Mouse (Mus musculus) adrenal gland, postnatal 36 days (tissue): ENCODE results near the gene Nhlrc2. TPM values are rescaled to one million over a fixed set of nuclear protein-coding genes. Genes with fewer than 3 reads are reported as not detected.
A peak's percentile ranks its signal among the peaks of the same experiment; 100 is the strongest.

ENCODE experiments used
- DNase-seq, 2 experiments: peaks; one replicate each; pipeline ENCODE4 v3.0.0; 2021; ENCODE audit warnings: mixed read lengths in 1 of 2
- total RNA-seq, 2 experiments: library from RNA; stranded (reverse); gene quantifications; 2 replicates each; pipeline ENCODE4 v1.2.3; 2021

Gene Nhlrc2
- total RNA-seq, 2 experiments from 2014 or later, result 18.5 to 19.2 TPM

DNA sequence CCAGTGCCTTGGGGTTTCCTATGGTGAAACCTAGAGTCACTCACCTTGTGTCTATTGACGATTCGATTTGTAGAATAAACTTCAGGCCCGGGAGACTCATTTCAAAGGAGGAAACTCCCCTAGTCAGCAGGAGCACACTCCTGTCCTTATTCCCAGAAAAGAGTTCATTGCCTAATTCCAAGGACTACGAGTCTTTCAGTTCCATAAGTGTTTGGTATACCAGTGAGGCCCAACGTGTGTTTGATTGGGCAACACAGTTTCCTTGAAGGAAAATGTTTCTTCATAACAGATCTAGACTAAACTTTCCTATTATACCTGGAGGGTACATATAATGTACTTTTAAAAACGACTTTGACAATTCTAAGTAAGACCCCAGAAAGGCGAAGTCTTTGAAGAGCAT lies 73.8 kb downstream of the Nhlrc2 start:
- no peak for DNase-seq

DNA sequence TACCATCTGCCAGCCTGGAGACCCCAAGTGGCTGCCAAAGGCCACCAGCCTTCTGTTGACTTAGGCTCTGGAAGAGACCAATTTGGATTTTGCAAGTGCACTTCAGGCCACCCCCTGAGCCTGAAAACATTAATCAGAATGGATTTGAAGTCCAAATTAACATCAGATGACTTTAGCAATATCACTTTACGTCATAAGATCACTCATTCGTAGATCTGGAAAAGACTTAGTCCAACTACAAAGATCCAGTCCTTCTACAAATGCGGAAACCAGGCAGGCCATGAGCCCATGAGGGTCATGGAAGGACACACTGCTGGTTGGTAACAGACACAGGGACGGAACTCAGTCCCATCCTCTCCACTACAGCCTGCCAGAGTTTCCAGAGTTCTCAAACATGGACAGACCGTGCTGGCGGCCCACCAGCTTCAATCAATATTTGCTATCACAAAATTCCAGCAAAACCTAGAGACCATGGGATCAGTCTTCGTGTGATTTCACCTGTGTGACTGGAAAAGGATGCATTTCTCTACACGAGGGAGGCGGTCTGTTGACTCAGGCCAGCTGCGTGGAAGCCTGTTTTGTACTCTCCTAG lies 79.9 kb downstream of the Nhlrc2 start:
- no peak for DNase-seq

DNA sequence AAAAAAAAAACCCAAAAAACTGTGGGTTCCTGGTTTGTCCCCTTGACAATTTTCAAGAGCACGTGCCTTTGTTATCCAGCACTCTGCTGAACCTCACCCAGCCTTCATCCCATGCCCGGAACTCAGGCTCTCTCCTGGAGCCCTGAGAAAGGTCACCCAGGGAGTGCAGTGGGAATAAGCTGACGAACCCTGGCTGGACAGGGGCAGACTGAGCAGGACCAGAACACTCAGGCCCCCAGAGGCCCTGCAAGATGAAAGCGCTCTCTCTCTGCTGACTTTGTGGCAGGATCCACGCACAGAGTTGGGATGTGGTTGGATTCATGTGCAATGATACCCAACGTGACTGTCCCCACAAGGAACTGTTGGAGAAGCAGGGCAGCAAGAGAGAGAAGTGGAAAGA lies 81.6 kb downstream of the Nhlrc2 start:
- DNase-seq, result no peak

DNA sequence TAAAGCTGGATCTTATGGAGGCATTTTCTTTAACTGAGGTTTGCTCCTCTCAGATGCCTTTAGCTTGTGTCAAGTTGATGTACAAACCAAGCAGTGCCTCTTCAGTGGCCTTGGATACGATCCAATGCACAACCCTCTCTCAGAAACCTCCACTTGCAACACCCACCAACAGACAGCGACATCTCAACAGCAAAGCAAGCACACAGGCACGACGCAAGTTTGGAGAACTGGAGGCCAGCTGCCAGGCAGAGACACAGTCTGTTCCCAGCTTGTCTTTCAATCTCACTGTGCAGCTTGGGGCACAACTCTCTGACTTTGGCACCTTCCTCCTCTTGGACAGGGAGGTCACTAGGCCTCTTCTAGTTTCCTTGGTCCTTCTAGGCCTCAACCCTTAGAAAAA lies 83.0 kb downstream of the Nhlrc2 start:
- peak; percentile 15 to 35 for DNase-seq

DNA sequence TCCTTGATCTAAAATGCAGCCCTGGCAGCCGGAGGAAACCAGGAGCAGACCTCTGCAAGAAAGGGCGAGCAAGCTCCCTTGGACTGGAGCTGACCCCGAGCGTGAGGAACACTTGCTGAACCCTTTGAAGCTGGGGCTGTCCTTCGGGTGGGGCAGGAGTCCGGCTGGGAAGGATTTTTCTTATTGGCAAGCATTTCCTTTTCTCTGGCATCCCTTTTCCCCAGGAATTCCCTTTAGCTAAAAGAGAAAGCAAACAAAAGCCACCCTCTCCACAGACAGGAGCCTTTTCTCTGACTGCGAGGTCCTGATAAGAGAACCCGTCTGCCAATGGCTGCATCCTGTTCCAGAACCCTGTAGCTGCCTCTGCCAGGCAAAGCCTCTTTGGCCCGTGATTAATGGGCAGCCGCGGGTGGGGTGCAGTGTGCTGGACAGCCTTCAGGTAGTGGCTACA lies 83.4 kb downstream of the Nhlrc2 start:
- peak; percentile 49 to 66 for DNase-seq

DNA sequence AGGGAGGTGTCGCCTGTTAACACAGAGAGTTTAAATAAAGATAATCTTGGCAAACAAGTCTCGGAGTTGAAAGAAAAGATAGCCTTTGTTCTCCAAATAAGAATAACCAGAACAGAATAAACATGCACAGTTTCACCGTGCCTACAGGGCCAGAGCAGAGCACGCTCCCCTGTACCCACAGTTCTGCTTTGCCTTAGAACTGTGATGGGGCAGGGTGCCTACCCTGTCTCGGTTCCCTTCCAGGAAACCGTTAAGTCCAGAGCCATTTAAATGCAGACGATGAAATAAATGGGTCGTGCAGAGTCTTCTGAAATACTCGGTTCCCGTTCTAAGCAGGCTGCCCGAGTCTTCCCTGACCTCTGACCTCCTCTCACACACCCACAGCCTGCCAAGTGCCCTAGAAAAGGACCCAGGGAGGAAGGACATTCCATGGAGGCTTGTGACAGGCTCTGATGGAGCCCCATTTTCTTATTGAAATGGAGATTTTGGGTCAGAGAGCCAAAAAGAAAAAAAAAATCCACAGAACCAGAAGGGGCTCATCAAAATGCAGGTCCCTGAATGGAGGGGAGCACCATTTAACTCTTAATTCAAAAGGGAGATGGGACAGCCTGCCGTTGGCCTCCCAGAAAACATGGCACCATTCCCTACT lies 89.1 kb downstream of the Nhlrc2 start:
- DNase-seq, result no peak

DNA sequence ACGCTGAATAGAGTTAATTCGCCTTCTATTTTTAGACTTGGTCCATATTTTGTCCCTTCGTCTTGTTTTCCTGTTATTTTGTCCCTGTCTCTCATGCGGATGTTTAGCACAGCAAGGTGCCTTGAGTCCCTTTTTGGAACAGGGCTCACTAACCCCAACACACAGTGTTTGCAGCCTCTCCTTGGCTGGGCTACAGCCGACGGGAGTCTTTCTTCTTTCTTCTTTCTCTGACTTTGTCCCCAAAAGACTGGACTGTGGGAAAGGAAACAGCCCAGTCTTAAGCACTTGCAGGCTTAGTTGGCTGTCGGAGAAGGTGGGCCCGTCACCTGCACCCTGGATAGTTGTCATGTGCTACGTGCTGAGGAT lies 89.6 kb downstream of the Nhlrc2 start:
- no peak for DNase-seq

DNA sequence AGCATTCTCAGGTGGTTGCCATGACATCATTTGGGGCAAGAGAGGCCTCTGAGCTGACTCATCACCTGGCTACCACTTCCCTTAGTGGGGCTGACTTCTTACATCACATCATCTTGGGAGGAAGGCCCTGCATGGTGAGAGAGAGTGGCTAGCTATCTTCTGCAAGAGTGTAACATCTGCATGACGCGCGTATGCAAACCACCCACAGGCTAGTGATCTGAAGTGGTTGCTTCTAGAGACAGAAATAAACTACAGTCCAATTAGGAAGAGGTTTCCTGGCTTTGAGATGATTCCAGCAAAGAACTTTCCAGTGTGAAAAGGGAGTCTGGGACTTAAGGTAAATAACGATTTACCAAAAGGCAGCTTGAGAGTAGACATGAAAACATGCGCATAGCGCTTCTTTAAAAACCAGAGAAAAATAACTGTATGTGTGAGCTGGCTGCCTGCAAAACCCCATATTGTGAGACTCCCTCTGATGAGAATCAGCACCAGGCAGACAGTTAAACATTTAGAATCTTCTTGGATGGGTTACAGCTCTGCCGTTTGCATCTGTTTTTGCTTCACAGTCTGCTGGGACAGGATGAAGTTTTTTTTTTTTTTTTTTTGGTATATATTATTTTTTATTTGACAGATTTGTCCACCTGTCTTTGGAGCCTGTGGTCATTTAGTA lies 99.5 kb downstream of the Nhlrc2 start:
- no peak for DNase-seq

DNA sequence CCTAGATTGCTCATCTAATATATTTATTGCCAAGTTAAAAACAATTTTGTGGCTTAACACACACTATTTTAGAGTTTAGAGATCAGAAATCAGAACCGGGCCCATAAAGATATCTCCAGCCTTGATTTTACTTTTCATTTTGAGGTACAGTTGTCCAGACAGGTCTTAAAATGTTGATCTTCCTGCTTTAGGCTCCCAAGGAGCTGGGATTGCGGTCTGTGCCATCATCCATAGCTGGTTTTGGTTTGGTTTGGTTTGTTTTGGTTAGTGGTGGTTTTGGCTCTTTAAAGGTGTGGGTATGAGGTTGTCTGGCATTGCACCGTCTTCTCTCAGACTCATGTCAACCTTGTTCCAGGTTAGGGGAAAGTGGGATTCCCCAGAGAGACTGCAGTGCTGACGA lies 103.2 kb downstream of the Nhlrc2 start:
- no peak for DNase-seq

DNA sequence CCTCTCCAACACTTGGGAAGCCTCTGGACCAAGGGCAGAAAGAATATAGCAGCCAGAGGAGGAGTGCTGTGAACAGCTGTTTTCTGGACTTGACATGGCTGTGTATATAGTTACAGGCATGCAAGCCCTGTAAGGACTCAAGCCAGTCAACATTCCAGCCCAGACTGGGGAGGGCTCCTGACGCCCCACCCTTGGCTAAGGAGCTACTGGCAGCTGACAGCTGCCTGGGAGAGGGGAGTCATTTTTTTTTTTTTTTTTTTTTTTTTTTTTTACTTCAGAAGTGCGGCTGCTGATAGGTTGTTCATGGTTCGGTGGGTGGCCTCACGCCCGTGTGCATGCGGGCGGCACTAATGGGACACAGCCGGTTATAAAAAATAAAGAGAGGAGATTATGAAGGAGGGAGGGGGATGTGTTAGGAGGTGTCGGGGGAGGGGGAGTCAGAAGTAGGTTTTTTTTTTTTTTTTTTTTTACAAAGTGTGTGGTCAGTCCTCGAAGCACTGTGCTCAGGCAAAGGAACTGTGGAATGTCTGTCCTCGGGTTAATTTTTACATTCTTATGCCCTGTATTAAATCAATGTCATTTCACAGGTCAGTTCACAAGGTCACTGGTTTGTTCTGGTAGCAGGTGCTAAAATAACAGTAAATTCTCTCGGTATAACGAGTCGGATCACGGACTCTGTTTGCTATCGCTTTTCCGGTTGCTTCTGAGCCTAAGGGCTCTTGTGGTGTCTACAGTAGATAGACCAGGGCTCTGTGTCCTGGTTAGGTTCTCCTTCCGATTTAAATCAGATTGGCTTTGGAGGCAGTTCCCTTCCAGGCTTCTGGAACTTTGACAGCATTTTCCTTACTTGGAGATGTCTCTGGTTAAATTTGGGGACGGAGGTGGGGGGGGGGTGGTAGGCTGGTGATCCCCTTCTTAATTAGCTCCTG lies 104.2 kb downstream of the Nhlrc2 start:
- no peak for DNase-seq

Other genes starting within 250 kb of the Nhlrc2 start
- gene Nrap, start 158.2 kb upstream of the Nhlrc2 start, total RNA-seq, result under 1 TPM; 0.07 to 0.20 TPM
- gene Casp7, start 151.1 kb upstream of the Nhlrc2 start, total RNA-seq, result 1 to 10 TPM; 7.2 to 9.9 TPM
- gene Plekhs1, start 86.6 kb upstream of the Nhlrc2 start, total RNA-seq, result under 1 TPM in 1 of 2 experiments, not detected in 1; 0.26 TPM
- 10 to 100 TPM; 10.2 to 12.0 TPM for gene Dclre1a, start within 50 bp of the Nhlrc2 start, total RNA-seq
- gene Adrb1, start 173.9 kb downstream of the Nhlrc2 start, total RNA-seq, result 1 to 10 TPM; 2.9 to 4.1 TPM